Mouse (Mus musculus): Measurements from ENCODE around the gene Trim47. TPM values are rescaled to one million over a fixed set of nuclear protein-coding genes. Genes with fewer than 3 reads are reported as not detected.
A peak's percentile ranks its signal among the peaks of the same experiment; 100 is the strongest.

Trim47 gene
- polyA plus RNA-seq, 1 experiment from 2014 or later, result 76.1 TPM

- no peak for DNase-seq (ENCODE audit: low read depth, low spot score)
- no peaks in the 10 kb centered on the region for H3K27me3 ChIP-seq
- TF ChIP-seq CTCF (IDR thresholded peaks at IDR 0.05), result no peak
- CTCF ChIA-PET, result interaction anchor here (0.7 to 1.6 kb wide), 14 partner anchors 9 to 93 kb away, joined by 3 to 6 read pairs (median 4); partner anchors contain the start of gene Fbf1
- in situ Hi-C loops (cut with MboI; ENCODE audit: low pct_unique_long_range_greater_than_20kb), result no loop called here
- ATAC-seq, result no peak
- POLR2A ChIA-PET, result interaction anchor here (0.6 to 0.7 kb wide), 3 partner anchors 13 to 107 kb away, joined by 3 read pairs; no protein-coding TSS in a partner anchor
These were observed 11.1 kb upstream of the Trim47 start for GRCm38 (mm10) chr11:116138096-116138467.

- no peak for ATAC-seq
- in situ Hi-C loops (cut with MboI; ENCODE audit: low pct_unique_long_range_greater_than_20kb), result loop anchor here (5.0 kb wide), 1 partner anchor 47 kb away; the partner anchor contains the start of gene Wbp2
- CTCF ChIA-PET, result interaction anchor here (1.4 kb wide), 1 partner anchor 31 kb away, joined by 3 read pairs; no protein-coding TSS in a partner anchor
- DNase-seq (ENCODE audit: low read depth, low spot score), result no peak
- POLR2A ChIA-PET, result no interaction called here
- no peaks in the 10 kb centered on the region for H3K27me3 ChIP-seq
- no peak for TF ChIP-seq CTCF (IDR thresholded peaks at IDR 0.05)
These were observed 7.2 kb upstream of the Trim47 start for GRCm38 (mm10) chr11:116134171-116134570.

GRCm38 (mm10) chr11:116133497-116133896, 6.5 kb upstream of the Trim47 start:
- in situ Hi-C loops (cut with MboI; ENCODE audit: low pct_unique_long_range_greater_than_20kb), result loop anchor here (5.0 kb wide), 1 partner anchor 46 kb away; the partner anchor contains the start of gene Wbp2
- ChIA-PET POLR2A (no interaction called here), CTCF (no interaction called here)
- no peak for TF ChIP-seq CTCF (IDR thresholded peaks at IDR 0.05)
- no peaks in the 10 kb centered on the region for H3K27me3 ChIP-seq
- ATAC-seq (no peak), DNase-seq (ENCODE audit: low read depth, low spot score) (no peak)

- no peak for DNase-seq (ENCODE audit: low read depth, low spot score)
- H3K27me3 ChIP-seq, result no peaks in the 10 kb centered on the region
- CTCF ChIA-PET, result interaction anchor here (1.5 kb wide), 1 partner anchor 10 kb away, joined by 3 read pairs; no protein-coding TSS in a partner anchor
- ATAC-seq, result no peak
- TF ChIP-seq CTCF (IDR thresholded peaks at IDR 0.05), result no peak
- POLR2A ChIA-PET, result no interaction called here
- in situ Hi-C loops (cut with MboI; ENCODE audit: low pct_unique_long_range_greater_than_20kb), result loop anchor here (5.0 kb wide), 1 partner anchor 45 kb away; the partner anchor contains the start of gene Wbp2
These were observed 5.6 kb upstream of the Trim47 start for GRCm38 (mm10) chr11:116132366-116133333.

- no peak for TF ChIP-seq CTCF (IDR thresholded peaks at IDR 0.05)
- ChIA-PET POLR2A (interaction anchor here (0.7 to 2.3 kb wide), 5 partner anchors 14 to 69 kb away, joined by 3 to 5 read pairs (median 3); no protein-coding TSS in a partner anchor), CTCF (interaction anchor here (0.8 to 1.6 kb wide), 6 partner anchors 9 to 189 kb away, joined by 3 to 4 read pairs (median 3); no protein-coding TSS in a partner anchor)
- ATAC-seq (no peak), DNase-seq (ENCODE audit: low read depth, low spot score) (no peak)
- in situ Hi-C loops (cut with MboI; ENCODE audit: low pct_unique_long_range_greater_than_20kb), result loop anchor here (5.0 kb wide), 1 partner anchor 44 kb away; the partner anchor contains the start of gene Wbp2
- H3K27me3 ChIP-seq, result no peaks in the 10 kb centered on the region
These were observed 4.5 kb upstream of the Trim47 start for GRCm38 (mm10) chr11:116131349-116132170.

- ChIA-PET CTCF (interaction anchor here (0.8 to 1.9 kb wide), 8 partner anchors 18 to 188 kb away, joined by 3 to 7 read pairs (median 4); partner anchors contain the start of gene Wbp2), POLR2A (interaction anchor here (0.7 to 2.3 kb wide), 7 partner anchors 14 to 100 kb away, joined by 3 to 5 read pairs (median 3); no protein-coding TSS in a partner anchor)
- in situ Hi-C loops (cut with MboI; ENCODE audit: low pct_unique_long_range_greater_than_20kb), result loop anchor here (5.0 kb wide), 1 partner anchor 43 kb away; the partner anchor contains the start of gene Wbp2
- peak; percentile 66 for ATAC-seq
- no peak for TF ChIP-seq CTCF (IDR thresholded peaks at IDR 0.05)
- H3K27me3 ChIP-seq, result no peaks in the 10 kb centered on the region
- no peak for DNase-seq (ENCODE audit: low read depth, low spot score)
These were observed 3.6 kb upstream of the Trim47 start, which contains the start of gene Trim65 for GRCm38 (mm10) chr11:116130488-116131205. Trim65 (minus strand) TSS chr11:116131128.

GRCm38 (mm10) chr11:116129993-116130487, 3.0 kb upstream of the Trim47 start:
- TF ChIP-seq CTCF (IDR thresholded peaks at IDR 0.05), result no peak
- ATAC-seq, result peak; percentile 3
- CTCF ChIA-PET, result interaction anchor here (0.9 to 1.9 kb wide), 10 partner anchors 10 to 105 kb away, joined by 3 to 7 read pairs (median 4); partner anchors contain the start of gene Wbp2
- in situ Hi-C loops (cut with MboI; ENCODE audit: low pct_unique_long_range_greater_than_20kb), result loop anchor here (5.0 kb wide), 1 partner anchor 43 kb away; the partner anchor contains the start of gene Wbp2
- POLR2A ChIA-PET, result interaction anchor here (0.7 to 2.3 kb wide), 8 partner anchors 13 to 99 kb away, joined by 3 to 5 read pairs (median 3); partner anchors contain the start of gene Wbp2
- no peaks in the 10 kb centered on the region for H3K27me3 ChIP-seq
- no peak for DNase-seq (ENCODE audit: low read depth, low spot score)

GRCm38 (mm10) chr11:116129091-116129790, 2.2 kb upstream of the Trim47 start:
- DNase-seq (ENCODE audit: low read depth, low spot score) (no peak), ATAC-seq (no peak)
- ChIA-PET POLR2A (interaction anchor here (0.7 to 2.3 kb wide), 7 partner anchors 21 to 107 kb away, joined by 3 to 5 read pairs (median 3); partner anchors contain the start of gene Wbp2), CTCF (interaction anchor here (0.9 to 1.9 kb wide), 8 partner anchors 10 to 45 kb away, joined by 3 to 7 read pairs (median 4); partner anchors contain the start of gene Wbp2)
- no peak for TF ChIP-seq CTCF (IDR thresholded peaks at IDR 0.05)
- in situ Hi-C loops (cut with MboI; ENCODE audit: low pct_unique_long_range_greater_than_20kb), result no loop called here
- no peaks in the 10 kb centered on the region for H3K27me3 ChIP-seq

Data from Patski (cell line).